Mouse (Mus musculus): ENCODE data around the gene Dclk3. TPM values are rescaled to one million over a fixed set of nuclear protein-coding genes. Genes with fewer than 3 reads are reported as not detected.

Gene Dclk3
- 0.45 TPM for polyA plus RNA-seq (2014; fragmentation: Illumina TruSeq; extraction: RNeasy Lipid Tissue Mini Kit (QIAGEN cat#74804); ENCODE audit: insufficient read depth, low read depth, low replicate concordance)

DNA sequence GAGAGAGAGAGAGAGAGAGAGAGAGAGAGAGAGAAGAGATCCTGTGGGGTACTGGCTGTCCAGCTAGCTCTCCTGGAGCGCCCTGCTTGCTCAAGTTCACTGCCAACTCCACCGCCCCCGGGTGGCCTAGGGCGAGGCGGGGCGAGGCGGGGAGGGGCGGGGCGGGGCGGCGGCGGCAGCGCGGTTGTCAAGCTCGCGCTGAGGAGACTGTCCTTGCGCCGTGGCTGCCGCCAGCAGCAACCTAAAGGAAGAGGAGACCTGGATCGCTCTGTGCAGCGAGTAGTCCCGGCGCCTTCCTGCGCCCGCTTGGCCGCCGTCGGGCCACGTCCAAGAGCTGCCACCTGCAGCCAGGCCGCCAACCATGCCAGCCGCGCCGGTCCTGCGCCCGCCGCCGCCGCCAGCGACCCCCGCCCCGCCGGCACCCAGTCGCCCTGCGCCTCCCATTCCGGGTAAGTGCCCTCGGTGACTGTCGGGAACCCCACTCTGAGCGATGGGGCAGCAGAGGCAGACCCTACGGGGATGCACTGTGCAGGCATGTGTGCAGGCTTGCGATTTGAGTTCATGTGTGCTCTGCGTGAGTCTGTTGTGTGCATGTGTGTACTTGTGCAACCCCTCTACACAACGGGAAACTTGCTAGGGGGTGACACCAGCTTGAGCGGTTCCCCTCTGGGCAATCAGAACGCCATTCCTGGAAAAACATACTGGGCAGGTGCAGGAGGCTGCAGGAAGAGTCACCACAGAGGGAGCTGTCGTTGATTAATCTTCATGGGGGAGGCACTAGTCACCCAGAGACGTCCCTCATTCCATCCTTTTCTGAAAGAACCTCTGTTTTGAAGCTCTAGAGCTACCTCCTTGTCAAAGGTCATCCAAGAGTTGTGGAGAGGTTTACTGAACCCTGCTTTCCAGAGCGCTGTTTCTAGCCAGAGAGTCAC, at the start of gene Dclk3:
Gene Dclk3, plus strand, starts transcription at position 178 of the 932 bp plus-strand sequence.

Other genes with a start within 250 kb of the Dclk3 start
- 4.9 TPM for gene Mlh1, start 167.3 kb upstream of the Dclk3 start, polyA plus RNA-seq (2014; fragmentation: Illumina TruSeq; extraction: RNeasy Lipid Tissue Mini Kit (QIAGEN cat#74804); ENCODE audit: insufficient read depth, low read depth, low replicate concordance)
- 8.5 TPM for gene Epm2aip1, start 167.2 kb upstream of the Dclk3 start, polyA plus RNA-seq (2014; fragmentation: Illumina TruSeq; extraction: RNeasy Lipid Tissue Mini Kit (QIAGEN cat#74804); ENCODE audit: insufficient read depth, low read depth, low replicate concordance)
- not detected for gene Trank1, start 127.3 kb upstream of the Dclk3 start, polyA plus RNA-seq (2014; fragmentation: Illumina TruSeq; extraction: RNeasy Lipid Tissue Mini Kit (QIAGEN cat#74804); ENCODE audit: insufficient read depth, low read depth, low replicate concordance)

Data from lung, adult 10 weeks (tissue).